Mouse (Mus musculus) erythroid progenitor cell, adult 5-6 weeks (primary cell): ENCODE results near the gene Bag3. TPM values are rescaled to one million over a fixed set of nuclear protein-coding genes. Genes with fewer than 3 reads are reported as not detected.

ENCODE experiments used
- ATAC-seq: replicated peaks from 2 replicates; pipeline ENCODE4 v1.8.0; 2016; ENCODE audit warnings: moderate number of reproducible peaks, mild to moderate bottlenecking, moderate TSS enrichment, inconsistent platforms; ENCODE audit not compliant: poor library complexity, low FRiP score, severe bottlenecking
- total RNA-seq, 2 experiments: library from RNA; stranded (forward) in 1 of 2; stranded (reverse) in 1 of 2; fragments of 150-400 nt in 1 of 2; fragments of 186-747, 209-891 nt in 1 of 2; gene quantifications; 2 replicates each; pipeline versions ENCODE4 v1.2.3 to v1.2.4; 2015 to 2017; ENCODE audit warnings: low replicate concordance in 2 of 2

Gene Bag3
- total RNA-seq, 2 experiments from 2014 or later, result 0.38 to 2.9 TPM

DNA sequence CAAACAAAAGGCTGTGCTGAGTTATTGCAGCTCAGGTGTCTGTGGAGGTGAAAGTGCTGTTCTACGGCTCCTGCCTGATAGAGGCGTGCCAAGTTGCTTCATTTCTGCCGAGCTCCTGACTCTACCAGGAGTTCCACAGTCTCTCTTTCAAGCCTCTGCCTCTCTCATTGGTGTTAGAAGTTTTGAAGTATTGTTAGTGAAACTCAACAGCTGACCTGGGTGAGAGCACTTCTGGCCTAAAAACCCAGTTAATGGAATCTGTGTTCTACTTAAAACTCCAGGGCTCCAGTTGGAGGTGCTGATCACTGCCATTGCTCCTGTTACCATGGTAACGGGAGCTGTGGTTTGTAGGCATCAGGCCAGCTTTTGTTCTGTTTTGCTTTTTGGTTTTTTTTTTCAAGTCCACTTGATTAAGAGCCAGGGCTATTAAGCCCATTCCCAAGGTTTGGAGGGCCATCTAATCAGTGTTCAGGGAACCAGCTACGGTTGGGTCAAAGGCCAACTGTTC lies 11.6 kb downstream of the Bag3 start:
- no peak for ATAC-seq

DNA sequence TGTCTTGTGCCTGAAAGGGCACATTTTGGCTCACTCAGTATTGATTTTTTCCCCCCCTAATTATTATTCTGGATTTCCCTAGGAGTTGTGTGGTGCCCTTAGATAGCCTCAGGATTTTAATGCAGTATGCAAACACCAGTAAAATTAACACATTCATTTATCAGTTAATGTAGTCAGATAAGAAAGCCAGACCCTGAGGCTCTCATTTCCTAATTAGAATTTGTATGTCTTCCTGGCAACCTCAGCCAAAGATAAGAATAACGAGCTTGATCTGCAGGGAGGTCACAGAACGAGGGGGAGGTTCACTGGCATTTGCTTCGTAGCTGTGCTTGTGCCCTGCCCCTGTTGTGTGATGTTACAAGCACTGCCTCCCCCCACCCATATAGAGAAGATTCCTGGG lies 12.7 kb downstream of the Bag3 start:
- no peak for ATAC-seq

DNA sequence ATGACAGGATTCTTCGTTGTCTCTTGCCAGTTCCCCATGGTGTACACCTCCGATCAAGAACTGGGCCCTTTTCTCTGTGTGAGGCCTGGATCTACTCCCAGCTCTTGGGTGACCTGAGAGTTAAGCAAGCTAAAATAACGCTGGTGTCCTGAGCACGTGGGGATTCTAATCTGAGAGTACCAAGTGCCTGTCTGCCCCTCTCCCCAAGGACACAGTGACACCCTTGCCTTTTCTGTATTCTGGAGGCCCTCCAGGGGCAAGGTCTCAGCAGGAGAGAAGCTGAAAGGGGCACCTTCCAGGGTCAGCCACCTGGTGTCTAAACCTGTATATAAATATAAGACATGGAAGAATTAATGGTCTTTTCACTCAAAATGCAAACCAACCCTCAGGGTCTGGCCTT lies 14.3 kb downstream of the Bag3 start:
- ATAC-seq, result no peak

DNA sequence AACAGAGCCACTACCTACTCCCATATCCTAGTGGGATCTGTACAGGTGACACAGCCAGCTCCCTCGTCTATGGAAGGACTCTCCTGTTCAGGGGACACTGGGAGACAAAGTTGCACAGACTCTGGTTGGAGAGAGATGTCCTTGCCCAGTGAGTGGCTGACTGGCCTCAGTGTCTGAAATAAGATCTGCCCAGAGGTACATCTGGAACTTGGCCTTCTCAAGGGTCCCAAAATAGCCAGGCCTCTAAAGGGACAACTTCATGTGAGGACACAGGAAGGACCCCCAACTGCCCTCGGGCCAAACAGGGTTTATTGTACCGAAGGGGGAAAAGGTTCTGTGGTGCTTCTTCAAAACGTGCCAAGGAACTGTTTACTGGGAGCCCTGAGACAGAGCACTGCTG lies 14.8 kb downstream of the Bag3 start:
- ATAC-seq, result no peak

DNA sequence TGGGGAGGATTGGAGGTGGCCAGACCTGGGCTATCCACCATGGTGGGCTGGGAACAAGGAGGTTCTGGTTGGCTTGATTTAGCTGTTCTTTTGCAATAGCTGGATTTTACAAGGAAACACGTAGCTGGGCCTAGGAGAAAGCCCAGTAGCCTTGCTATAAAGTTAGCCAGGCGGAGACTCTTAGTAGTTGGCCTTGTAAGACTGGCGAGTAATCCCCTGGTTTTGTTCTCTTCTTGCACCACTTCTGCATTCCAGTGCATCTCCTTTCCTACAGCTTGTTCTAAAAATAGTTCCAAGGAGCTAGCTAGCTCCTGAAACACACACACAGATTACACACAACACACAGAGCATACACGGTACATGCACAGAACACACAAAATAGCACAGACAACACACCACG lies 15.4 kb downstream of the Bag3 start:
- ATAC-seq, result no peak

DNA sequence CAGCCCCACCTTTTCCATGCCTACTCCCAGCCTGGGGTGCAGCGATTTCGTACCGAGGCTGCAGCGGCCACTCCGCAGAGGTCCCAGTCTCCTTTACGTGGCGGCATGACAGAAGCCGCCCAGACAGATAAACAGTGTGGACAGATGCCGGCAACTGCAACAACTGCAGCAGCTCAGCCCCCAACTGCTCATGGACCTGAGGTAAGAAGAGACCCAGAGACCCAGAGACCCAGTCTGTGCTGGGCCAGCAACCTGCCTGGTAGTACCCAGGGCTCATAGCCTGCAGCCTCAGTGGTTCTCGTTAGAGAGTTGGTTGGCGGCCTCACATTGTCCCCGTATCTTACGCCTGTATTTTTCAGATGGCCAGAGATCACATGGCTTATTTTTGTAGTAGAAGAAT lies 16.7 kb downstream of the Bag3 start:
- no peak for ATAC-seq

DNA sequence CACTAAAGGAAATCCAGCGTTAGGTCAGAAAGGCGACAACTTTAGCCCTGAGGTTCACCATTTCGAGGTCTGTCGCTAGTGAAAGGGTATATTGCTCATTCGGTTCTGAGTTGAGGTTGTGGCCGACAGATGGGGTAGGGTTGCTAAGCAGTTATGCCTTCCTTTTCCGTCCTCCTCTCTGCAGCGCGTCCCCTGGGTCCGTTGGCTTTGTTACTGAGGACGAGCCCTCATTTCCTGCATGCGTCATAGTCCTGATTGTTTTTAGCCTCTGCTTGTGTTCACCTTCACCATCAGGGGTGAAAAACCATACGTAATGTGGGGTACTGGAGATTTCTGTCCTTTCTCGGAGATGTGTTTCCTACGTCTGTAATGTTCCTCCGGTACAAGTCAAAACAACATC lies 17.3 kb downstream of the Bag3 start:
- ATAC-seq, result no peak

DNA sequence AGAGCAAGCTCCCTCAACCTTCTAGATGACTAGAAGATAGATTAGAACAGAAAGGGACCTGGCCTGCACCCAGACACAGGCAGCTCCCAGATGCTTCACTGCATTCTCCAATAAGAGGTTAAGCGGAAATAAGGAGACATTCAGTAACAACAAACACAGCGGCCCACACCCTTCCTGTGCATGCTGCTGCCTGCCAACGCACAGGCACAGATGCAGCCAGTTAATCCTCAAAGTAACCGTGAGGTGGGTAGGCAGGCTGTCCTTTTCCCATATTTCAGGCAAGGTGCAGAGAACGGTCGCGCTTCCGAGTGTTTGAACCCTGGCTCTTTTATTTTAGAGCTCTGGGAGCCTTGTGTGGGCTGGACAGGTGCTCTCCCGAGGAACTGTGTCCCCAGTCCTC lies 17.8 kb downstream of the Bag3 start:
- ATAC-seq, result no peak

DNA sequence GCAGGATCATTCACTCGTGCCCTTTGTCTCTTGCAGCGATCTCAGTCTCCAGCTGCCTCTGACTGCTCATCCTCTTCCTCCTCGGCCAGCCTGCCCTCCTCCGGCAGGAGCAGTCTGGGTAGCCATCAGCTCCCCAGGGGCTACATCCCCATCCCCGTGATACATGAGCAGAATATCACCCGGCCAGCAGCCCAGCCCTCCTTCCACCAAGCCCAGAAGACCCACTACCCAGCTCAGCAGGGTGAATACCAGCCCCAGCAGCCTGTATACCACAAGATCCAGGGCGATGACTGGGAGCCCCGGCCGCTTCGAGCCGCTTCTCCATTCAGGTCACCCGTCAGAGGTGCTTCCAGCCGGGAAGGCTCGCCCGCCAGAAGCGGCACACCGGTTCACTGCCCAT lies 18.4 kb downstream of the Bag3 start:
- ATAC-seq, result no peak

DNA sequence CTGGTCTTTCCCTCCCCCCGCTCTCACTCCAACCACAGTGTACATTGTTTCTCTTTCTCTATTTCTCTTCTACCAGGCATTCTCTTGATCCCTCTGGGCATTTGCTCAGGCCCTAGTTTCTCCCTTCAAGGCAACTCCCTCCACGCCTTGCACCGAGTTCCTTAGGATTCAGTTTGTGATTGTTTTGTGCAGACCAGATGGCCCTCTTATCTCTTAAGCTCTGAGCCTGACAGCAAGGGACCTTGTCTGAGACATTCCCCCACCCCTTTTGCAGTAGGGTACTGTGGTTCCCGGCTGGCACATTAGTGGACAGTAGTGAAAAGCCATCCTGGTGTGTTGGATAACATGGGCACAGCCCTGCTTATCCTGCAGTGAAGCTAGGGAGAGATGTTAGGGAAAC lies 19.1 kb downstream of the Bag3 start:
- ATAC-seq, result no peak

DNA sequence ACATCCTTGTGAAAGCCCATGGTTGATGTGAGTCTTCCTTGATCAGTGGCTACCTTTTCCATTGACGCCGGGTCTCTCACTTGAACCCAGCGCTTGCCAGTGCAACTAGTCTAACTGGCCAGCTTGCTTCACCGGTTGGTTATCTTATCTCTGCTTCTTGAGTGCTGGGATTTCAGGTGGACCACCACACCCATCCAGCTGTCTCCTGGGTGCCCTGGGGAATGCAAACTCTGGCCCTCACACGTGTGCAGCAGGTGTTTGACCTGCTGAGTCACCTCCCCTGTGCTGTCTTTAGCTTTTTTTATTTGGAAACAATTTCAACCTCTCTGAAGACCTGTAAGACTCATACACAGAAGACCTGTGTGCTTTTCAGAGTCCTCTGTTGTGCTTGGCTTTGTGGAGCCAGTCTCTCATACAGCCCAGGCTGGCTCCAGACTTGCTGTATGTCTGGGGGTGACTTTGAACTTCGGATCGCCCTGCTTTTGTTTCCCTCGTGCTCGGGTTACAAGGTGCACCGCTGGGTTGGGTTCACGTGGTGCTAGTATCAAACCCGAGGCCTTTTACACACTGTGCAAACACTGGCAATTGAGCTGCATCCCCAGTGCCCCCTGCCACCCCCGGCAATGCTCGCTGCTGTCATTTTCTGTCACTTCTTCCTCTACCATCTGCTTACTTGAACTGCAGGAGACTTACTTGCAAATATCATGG lies 19.9 kb downstream of the Bag3 start:
- no peak for ATAC-seq

DNA sequence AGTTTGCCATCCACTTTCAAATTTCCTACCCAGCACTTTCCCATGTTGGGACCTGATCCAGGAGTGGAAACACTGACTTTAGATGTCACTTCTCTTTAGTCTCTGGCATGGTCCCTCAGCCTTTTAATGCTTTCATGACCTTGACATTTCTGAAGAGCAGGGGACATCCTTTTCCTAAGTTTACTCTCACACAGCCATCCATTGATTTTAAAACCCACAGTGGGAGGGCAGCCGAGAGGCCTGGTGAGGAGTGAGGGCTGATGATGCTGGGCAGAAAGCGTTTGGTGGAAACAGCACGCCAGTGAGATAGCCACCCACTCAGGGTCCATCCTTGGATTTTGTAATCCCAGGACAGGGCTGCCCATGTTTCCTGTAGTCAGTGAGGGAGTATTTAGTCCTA lies 20.5 kb downstream of the Bag3 start:
- no peak for ATAC-seq

DNA sequence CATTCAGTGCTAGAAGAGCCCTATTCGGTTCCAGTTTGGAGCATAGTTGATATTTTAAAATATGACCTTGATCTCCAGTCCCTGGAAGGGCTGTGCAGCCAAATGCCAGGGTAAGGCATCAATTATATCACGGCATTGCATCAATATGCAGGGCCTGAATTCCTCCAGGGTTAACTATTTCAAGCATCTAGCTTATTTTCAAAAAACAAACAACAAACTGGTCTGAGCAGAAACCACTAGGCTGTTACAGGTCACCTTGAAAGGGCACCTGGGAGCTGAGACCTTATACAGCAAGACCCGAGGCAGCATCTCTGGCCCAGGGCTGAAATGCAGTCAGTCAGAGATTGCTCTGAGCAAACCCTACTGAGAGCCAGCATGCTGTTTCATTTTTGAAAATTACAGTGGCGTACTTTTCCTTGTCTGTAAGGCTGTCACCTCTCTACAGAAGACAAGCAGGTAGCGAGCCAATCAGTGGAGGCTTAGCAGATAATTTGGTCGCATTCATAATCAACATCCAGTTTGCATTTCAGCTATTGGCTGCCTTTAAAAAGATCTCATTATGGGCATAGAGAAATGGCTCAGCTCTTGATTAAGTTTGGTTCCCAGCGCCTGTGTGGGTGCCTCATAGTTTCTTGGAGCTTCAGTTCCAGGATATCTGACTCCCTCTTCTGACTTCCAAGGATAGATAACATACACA lies 21.3 kb downstream of the Bag3 start:
- no peak for ATAC-seq

DNA sequence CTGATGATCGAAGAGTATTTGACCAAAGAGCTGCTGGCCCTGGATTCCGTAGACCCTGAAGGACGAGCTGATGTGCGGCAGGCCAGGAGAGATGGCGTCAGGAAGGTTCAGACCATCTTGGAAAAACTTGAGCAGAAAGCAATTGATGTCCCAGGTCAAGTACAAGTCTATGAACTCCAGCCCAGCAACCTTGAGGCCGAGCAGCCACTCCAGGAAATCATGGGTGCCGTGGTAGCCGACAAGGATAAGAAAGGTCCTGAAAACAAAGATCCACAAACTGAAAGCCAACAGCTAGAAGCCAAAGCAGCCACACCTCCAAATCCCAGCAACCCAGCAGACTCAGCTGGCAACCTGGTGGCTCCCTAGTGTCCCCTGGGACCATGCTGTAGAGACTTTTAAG lies 22.6 kb downstream of the Bag3 start:
- no peak for ATAC-seq

DNA sequence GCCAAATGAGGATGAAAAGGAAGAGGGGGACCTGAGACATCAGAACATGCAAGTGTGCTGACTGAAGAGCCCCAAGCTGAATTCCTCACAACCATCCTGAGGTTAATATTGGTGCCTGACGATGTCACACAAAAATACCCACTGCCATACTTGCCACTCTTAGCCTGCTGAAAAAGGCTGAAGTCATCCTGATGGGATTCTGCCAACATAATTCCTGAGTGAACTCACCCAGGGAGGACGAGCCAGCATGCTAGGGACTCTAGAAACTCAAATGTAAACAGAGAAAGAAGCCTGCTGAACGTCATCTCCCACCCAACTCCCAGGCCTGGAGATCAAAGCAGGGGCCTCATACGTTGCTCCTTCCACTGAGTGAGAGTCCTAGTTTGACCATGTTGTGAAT lies 25.7 kb downstream of the Bag3 start:
- ATAC-seq, result no peak

DNA sequence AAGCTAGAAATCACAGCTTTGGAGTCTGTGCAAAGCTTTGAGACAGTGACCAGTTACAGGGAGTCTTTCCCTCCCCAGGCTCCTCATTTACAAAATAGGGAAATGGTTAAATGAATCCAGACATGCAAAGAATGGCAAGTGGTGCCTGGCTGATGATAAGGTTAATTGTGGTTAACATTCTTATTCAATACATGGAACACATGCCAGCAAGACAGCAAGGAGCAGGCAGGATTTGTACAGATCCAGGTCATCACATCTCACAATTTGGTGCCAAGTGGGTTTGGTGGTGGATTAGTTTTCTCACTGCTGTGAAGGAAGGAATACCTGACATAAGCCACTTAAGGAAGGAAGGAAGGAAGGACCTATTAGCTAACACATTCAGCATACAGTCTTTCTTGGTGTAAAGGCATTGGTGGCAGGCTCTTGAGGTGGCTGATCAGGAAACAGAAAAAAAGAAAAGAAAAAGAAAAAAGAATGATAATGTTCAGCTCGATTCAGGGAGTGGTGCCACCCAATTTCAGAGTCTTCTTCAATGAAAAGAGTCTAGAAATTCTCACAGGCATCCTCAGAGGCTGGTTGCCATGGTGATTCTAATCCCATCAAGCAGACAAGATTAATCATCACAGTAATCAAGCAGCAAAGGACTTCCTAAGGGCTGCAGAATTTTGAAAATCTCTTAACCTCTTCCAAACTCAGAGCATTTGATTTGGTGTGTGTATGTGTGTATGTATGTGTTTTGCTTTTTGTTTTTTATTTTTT lies 27.1 kb downstream of the Bag3 start:
- ATAC-seq, result no peak

DNA sequence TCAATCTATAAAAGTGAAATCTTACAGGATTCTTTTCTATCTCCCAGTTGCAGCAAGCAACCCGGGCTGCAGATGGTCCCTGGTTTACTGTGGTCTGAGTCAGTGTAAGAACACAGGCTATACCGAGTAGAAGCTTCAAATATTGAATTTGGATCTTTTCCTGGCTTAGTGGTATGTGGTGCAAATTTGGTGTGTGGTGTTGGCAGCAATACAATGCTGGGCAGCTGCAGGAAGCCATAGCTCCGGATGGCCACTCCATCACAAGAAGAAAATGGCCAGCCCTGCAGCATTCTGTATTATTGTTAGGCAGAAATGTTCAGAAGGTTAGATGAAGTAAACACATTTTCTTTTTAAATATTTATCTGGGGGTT lies 27.7 kb downstream of the Bag3 start:
- ATAC-seq, result no peak

DNA sequence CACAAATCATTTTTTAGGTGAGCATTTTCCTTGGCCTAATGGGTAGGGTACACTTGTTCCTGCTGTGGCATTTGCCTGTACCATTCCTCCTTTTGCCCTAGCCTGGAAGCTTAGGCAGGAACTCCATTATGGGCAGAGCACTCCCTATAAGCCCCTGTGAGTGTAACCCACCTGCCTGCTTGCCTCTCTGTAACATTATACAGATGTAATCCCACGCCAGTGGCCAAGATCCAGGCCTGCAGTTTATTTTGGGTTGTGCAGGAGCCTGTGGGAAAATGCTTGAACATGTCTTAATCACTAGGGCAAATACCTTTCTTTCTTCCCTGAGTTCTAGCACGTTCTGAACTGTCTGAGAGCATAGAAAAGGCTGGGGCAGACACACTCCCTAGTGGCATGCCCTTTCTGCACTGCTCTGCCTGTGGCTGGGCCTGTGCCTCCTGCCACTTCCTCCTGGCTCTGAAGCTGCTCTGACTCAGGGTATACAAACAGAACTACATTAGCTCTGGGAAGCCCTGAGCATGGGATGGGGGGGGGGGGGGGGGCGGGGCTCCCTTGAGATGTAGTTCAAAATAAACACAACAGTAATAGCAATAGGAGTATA lies 29.8 kb downstream of the Bag3 start:
- no peak for ATAC-seq

DNA sequence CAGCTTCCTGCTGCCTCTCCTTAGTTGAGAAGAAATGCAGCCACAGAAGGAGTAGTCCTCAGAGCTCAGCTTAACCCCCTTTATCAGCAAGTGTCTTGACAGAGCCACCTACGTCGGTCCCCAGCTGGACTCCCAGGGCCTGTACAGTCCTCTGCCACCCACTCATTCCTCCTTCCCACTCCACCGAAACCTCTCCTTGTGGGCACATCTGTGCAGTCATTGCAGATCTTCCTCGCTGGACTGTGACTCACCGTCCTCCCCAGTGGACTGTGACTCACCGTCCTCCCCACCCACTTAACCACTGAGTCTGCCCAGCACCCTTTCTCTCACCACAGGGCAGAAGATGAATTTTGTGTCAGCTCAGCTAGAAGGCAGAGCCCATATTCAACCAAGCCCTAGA lies 31.1 kb downstream of the Bag3 start:
- ATAC-seq, result no peak

DNA sequence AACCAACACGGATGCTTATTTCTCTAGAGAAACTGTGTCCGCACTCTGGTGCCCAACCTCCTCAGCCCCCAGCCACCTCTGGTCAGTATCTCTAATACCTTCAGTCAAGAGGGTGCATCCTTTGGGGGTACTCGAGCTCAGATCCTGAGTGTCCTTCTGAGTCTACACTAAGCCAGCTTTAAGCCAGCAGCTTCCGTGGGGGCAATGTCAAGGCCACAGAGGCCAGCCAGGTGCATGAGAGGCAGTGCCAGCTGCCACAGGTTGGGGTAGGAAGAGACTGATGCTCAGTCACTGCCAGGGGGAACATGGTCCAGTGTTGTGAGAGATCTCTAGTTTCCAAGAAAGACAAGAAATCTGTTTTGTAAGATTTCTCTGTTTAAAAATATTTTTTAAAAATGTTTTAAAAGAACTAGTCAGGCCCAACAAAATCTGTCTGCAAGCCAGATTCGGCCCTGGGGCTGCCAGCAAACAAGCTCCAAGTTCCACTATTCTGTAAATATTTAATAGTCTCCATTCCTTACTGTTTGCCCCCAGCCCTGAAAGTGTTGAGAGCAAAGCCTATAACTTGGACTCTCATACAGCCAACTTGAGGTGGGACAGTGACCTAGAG lies 31.8 kb downstream of the Bag3 start:
- ATAC-seq, result no peak
